Mouse (Mus musculus): Measurements from ENCODE around the gene Crtc2. TPM values are rescaled to one million over a fixed set of nuclear protein-coding genes. Genes with fewer than 3 reads are reported as not detected.

Gene Crtc2
- total and polyA plus RNA-seq, 3 experiments: 7.1 to 66.9 TPM; not detected in 1

- H3K4me3 ChIP-seq (ENCODE audit: control insufficient read depth in 1 of 2, insufficient read depth in 1 of 2, low read depth in 2 of 2, low read length in 2 of 2): no peak overlapping the region
- peaks cover 16 to 22% of the 10 kb centered on the region in 2 experiments for H3K36me3 ChIP-seq (ENCODE audit: control insufficient read depth in 1 of 2, insufficient read depth in 2 of 2, low read length in 2 of 2)
- H3K27me3 ChIP-seq (ENCODE audit: control insufficient read depth in 1 of 2, insufficient read depth in 2 of 2, low read length in 2 of 2): no peaks in the 10 kb centered on the region
- no peak overlapping the region for H3K9ac ChIP-seq (ENCODE audit: control insufficient read depth, low read depth, low read length, poor library complexity, severe bottlenecking)
- peaks cover 2 to 23% of the 10 kb centered on the region in 2 experiments; a peak in 3 of 4 replicates for H3K4me1 ChIP-seq (ENCODE audit: control insufficient read depth in 1 of 2, insufficient read depth in 2 of 2, low read length in 2 of 2)
- peaks cover 16% of the 10 kb centered on the region for H3K79me2 ChIP-seq (ENCODE audit: control insufficient read depth, insufficient read depth, low read length, poor library complexity)
- TF ChIP-seq EP300 (IDR thresholded peaks at IDR 0.05; ENCODE audit: low read depth in 1 of 2, low read length in 2 of 2): no peak
- no peak for TF ChIP-seq USF1 (IDR thresholded peaks at IDR 0.05; ENCODE audit: low read depth, low read length)
- TF ChIP-seq TCF12 (IDR thresholded peaks at IDR 0.05; ENCODE audit: low read depth, low read length): no peak
- TF ChIP-seq JUND (IDR thresholded peaks at IDR 0.05; ENCODE audit: low read depth, low read length): no peak
- no peak for TF ChIP-seq ZKSCAN1 (IDR thresholded peaks at IDR 0.05; ENCODE audit: low read depth, low read length)
- TF ChIP-seq POLR2A (IDR thresholded peaks at IDR 0.05; ENCODE audit: control insufficient read depth in 1 of 2, insufficient read depth in 1 of 2, low read depth in 1 of 2, low read length in 2 of 2, poor library complexity in 1 of 2): no peak
- no peaks in the 10 kb centered on the region for H3K9me3 ChIP-seq (replicated peaks; ENCODE audit: insufficient read depth, low read length)
- no peak overlapping the region for H3K27ac ChIP-seq (ENCODE audit: control insufficient read depth, low read depth, low read length)
- DNase-seq (ENCODE audit: low read depth, low spot score): no peak
These were observed 16.8 kb downstream of the Crtc2 start for GRCm38 (mm10) chr3:90270784-90271183.

- Histone ChIP-seq H3K27me3 (ENCODE audit: control insufficient read depth in 1 of 2, insufficient read depth in 2 of 2, low read length in 2 of 2) (no peaks in the 10 kb centered on the region), H3K36me3 (ENCODE audit: control insufficient read depth in 1 of 2, insufficient read depth in 2 of 2, low read length in 2 of 2) (peaks cover 16 to 17% of the 10 kb centered on the region in 2 experiments), H3K79me2 (ENCODE audit: control insufficient read depth, insufficient read depth, low read length, poor library complexity) (peaks cover 6% of the 10 kb centered on the region), H3K9me3 (replicated peaks; ENCODE audit: insufficient read depth, low read length) (no peaks in the 10 kb centered on the region), H3K4me1 (ENCODE audit: control insufficient read depth in 1 of 2, insufficient read depth in 2 of 2, low read length in 2 of 2) (peaks cover 2 to 18% of the 10 kb centered on the region in 2 experiments; a peak in 3 of 4 replicates), H3K4me3 (ENCODE audit: control insufficient read depth in 1 of 2, insufficient read depth in 1 of 2, low read depth in 2 of 2, low read length in 2 of 2) (no peak overlapping the region), H3K9ac (ENCODE audit: control insufficient read depth, low read depth, low read length, poor library complexity, severe bottlenecking) (no peak overlapping the region), H3K27ac (ENCODE audit: control insufficient read depth, low read depth, low read length) (no peak overlapping the region)
- no peak for TF ChIP-seq MEF2A (IDR thresholded peaks at IDR 0.05; ENCODE audit: extremely low read depth, insufficient replicate concordance, low read depth, low read length, poor library complexity, severe bottlenecking)
- no peak for TF ChIP-seq USF2 (IDR thresholded peaks at IDR 0.05; ENCODE audit: borderline replicate concordance in 1 of 2, insufficient read depth in 1 of 2, low read depth in 1 of 2, low read length in 2 of 2)
- TF ChIP-seq MYB (IDR thresholded peaks at IDR 0.05; ENCODE audit: low read depth, low read length): no peak
- no peak for DNase-seq (ENCODE audit: low read depth, low spot score)
These were observed 18.2 kb downstream of the Crtc2 start for GRCm38 (mm10) chr3:90272170-90272569.

- TF ChIP-seq ETS1 (IDR thresholded peaks at IDR 0.05; ENCODE audit: low read depth, low read length) (no peak), POLR2A (IDR thresholded peaks at IDR 0.05; ENCODE audit: control insufficient read depth in 1 of 2, insufficient read depth in 1 of 2, low read depth in 1 of 2, low read length in 2 of 2, poor library complexity in 1 of 2) (no peak), ZKSCAN1 (IDR thresholded peaks at IDR 0.05; ENCODE audit: low read depth, low read length) (no peak), CHD2 (IDR thresholded peaks at IDR 0.05; ENCODE audit: low read length) (no peak), RCOR1 (IDR thresholded peaks at IDR 0.05; ENCODE audit: low read depth, low read length) (no peak), E2F4 (IDR thresholded peaks at IDR 0.05; ENCODE audit: borderline replicate concordance, low read depth, low read length) (no peak), TAL1 (IDR thresholded peaks at IDR 0.05; ENCODE audit: low read length) (no peak), MYB (IDR thresholded peaks at IDR 0.05; ENCODE audit: low read depth, low read length) (no peak), MAZ (IDR thresholded peaks at IDR 0.05; ENCODE audit: low read depth, low read length) (no peak), JUND (IDR thresholded peaks at IDR 0.05; ENCODE audit: low read depth, low read length) (no peak), USF2 (IDR thresholded peaks at IDR 0.05; ENCODE audit: borderline replicate concordance in 1 of 2, insufficient read depth in 1 of 2, low read depth in 1 of 2, low read length in 2 of 2) (no peak)
- no peak overlapping the region for H3K9ac ChIP-seq (ENCODE audit: control insufficient read depth, low read depth, low read length, poor library complexity, severe bottlenecking)
These were observed 19.9 kb downstream of the Crtc2 start for GRCm38 (mm10) chr3:90273855-90274254.

More at GRCm38 (mm10) chr3:90273855-90274254, 19.9 kb downstream of the Crtc2 start:
- Histone ChIP-seq H3K79me2 (ENCODE audit: control insufficient read depth, insufficient read depth, low read length, poor library complexity) (no peaks in the 10 kb centered on the region), H3K27me3 (ENCODE audit: control insufficient read depth in 1 of 2, insufficient read depth in 2 of 2, low read length in 2 of 2) (no peaks in the 10 kb centered on the region), H3K4me3 (ENCODE audit: control insufficient read depth in 1 of 2, insufficient read depth in 1 of 2, low read depth in 2 of 2, low read length in 2 of 2) (no peak overlapping the region), H3K27ac (ENCODE audit: control insufficient read depth, low read depth, low read length) (no peak overlapping the region), H3K4me1 (ENCODE audit: control insufficient read depth in 1 of 2, insufficient read depth in 2 of 2, low read length in 2 of 2) (peaks cover 0 to 2% of the 10 kb centered on the region in 2 experiments; a peak in 1 of 4 replicates), H3K9me3 (replicated peaks; ENCODE audit: insufficient read depth, low read length) (no peaks in the 10 kb centered on the region), H3K36me3 (ENCODE audit: control insufficient read depth in 1 of 2, insufficient read depth in 2 of 2, low read length in 2 of 2) (peaks cover under 1 to 19% of the 10 kb centered on the region in 2 experiments; a peak in 3 of 4 replicates)
- no peak for DNase-seq (ENCODE audit: low read depth, low spot score)
